Mouse (Mus musculus) embryonic stem cell, embryonic (primary cell): ENCODE results near the gene Epha3.

ENCODE experiments used
- CTCF ChIA-PET, 4 experiments: fragments of 300-600 bp in 2 of 4; fragments of 350-600 bp in 2 of 4; sonication (Branson Sonifier 250); formaldehyde crosslinking; loops; one replicate each; lab custom pipeline; 2022; ENCODE audit warnings: inconsistent platforms in 2 of 4; lab: Charles Lee
- POLR2A ChIA-PET, 4 experiments: fragments of 300-600 bp in 2 of 4; fragments of 350-600 bp in 2 of 4; sonication (Branson Sonifier 250); formaldehyde crosslinking; loops; one replicate each; lab custom pipeline; 2022; ENCODE audit warnings: antibody characterized with exemption in 4 of 4, inconsistent platforms in 1 of 4; lab: Charles Lee

Gene Epha3

DNA sequence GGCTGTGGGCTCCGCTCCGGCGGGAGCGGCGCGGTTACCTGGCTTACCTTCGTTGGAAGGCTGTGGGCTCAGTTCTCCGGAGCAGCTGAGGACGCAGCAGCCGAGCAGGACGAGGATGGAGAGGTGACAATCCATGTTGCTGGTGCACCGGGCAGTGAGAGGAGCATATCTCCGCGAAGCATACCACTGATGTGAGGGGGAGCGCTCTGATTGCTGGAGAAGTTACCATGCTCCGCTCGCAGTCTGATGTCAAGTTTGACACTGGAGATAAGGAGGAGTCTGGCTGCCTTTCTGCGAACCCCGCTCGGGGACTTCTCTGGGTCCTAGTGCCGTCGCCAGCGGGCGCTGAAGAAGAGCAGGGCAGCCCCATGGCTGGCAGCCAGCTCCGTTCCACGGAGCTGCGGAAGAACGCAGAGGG, at the start of gene Epha3:
Gene Epha3, minus strand, starts transcription at position 263 of the 418 bp plus-strand sequence.
- POLR2A ChIA-PET = interaction anchor here in 1 of 4 experiments (0.9 kb wide), 1 partner anchor 12 kb away, joined by 4 read pairs; no protein-coding TSS in a partner anchor
- CTCF ChIA-PET = interaction anchor here in 1 of 4 experiments (0.7 kb wide), 1 partner anchor 8 kb away, joined by 3 read pairs; no protein-coding TSS in a partner anchor

DNA sequence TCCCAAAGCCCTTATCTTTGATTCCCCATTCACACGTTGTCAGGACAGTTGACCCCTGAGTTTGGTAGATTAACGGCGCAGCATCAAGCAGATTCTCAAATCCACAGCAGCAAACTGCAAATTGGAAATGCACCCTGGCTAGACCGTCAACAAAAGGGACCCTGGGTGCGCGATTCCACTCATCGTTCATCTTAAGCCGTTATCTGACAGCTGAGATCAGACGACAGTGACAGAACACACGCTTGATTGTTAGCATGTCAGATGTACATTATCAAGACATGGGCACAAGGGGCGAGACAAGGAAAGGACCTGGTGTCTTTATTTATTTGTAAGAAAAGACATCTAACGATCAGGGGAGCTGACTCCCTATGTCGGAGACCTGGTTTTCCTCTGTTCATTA, 39.5 kb upstream of the Epha3 start:
- ChIA-PET CTCF (no interaction called here), POLR2A (no interaction called here)

DNA sequence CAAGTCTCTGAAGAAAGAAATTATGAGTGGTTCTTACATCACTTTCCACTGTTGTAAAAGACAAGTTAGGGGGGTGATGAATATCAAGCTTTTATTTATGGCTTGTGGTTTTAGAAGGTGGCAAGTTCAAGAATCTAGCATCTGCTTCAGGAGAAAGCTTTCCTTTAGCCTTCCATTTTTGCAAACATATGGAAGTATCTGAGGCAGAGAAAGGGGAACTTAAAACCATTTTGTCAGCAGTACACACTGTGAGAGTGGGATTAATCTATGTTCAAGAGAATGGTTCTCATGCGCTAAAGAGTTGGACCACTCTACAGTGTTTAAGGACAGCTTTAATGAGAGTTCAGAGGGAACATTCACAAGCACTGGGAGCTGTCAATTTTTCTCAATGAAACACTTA, 17.2 kb upstream of the Epha3 start:
- POLR2A ChIA-PET = no interaction called here

DNA sequence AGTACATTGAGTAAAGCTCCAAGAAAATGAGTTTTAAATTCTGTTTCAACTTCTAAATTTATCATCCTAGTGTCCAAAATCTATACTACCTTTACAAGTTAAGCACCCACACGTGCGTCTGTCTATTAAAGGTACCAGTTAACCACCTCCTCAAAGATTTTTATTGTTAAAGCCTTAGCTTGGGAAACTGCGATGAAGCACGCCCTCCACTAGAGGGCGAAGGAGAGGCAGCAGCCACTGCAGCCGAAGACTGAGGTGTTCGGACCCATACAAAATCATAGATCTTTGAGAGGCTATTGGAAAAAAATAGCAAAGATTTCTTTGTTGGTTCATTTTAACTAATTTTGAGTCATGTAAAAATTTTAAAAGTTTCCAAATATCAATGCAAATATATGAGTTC, 8.3 kb upstream of the Epha3 start:
- CTCF ChIA-PET = interaction anchor here (0.5 to 1.2 kb wide), 6 partner anchors 8 to 876 kb away, joined by 3 to 4 read pairs (median 4); partner anchors contain the start of gene Epha3 (in 1 of the 4)
- POLR2A ChIA-PET = interaction anchor here in 1 of 4 experiments (1.0 kb wide), 1 partner anchor 16 kb away, joined by 3 read pairs; no protein-coding TSS in a partner anchor

More for the DNA sequence above, 17.2 kb upstream of the Epha3 start:
- CTCF ChIA-PET = no interaction called here

DNA sequence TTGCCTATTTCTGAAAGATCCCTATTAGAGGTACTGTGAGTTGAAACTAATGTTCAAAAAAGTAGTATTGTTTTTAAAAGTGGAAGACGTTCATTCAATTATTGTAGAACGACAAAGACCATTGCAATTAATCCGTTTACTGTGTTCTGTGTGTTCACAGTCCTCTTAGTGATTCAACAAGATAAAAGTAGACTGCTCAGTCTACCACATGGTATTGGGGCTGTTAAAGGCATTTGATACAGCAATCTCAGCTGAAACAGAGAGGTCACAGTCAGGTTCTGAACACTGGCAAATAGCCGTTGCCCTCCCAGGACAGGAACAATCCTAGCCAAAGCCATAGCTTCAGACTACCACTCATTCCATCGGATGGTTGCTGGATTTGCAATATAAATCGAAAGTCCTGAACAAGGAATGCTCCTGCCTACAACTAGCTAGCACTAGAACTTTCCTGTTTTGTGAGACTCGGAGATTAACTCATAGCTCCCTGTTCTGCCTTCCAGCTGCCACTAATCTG, 545 bp upstream of the Epha3 start:
- ChIA-PET POLR2A (interaction anchor here in 1 of 4 experiments (0.9 kb wide), 1 partner anchor 13 kb away, joined by 4 read pairs; no protein-coding TSS in a partner anchor), CTCF (interaction anchor here in 1 of 4 experiments (0.7 kb wide), 1 partner anchor 8 kb away, joined by 3 read pairs; no protein-coding TSS in a partner anchor)

DNA sequence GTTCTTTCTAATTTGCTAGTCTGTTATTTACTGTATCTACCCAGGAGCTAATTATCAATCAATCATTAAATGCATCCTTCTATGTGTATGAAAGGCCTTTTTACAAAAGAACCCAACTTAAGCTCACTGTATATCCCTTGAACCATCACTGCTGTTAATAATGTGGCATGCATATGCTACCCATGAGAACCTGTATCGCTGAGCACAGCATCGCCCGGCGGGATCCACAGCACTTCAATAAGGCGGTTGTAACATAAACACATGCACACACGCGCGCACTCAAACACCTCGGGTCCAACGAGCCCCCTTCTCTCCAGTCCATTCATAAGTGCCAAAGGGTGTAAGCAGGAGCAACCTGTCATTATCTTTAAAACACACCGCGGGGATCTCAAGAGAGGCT, 794 bp downstream of the Epha3 start:
- ChIA-PET POLR2A (no interaction called here), CTCF (no interaction called here)

DNA sequence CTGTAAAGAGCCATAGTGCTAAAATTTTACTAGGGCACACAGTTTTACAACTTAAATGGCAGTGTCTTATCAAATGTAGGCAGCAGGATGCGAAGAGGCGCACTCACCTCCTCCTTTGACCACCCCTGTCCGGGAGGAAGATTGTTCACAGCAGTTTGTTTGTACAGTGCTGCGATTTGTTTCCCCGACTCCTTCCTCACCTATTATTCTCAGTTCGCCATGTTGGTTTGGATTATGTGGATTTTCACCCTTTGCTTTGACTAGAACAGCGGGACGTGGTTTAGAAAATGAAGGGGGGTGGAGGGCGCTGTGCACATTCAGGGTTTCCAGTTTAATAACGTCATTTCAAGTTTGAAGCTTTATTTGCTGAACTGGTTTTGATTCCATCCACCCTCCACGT, 6.4 kb downstream of the Epha3 start:
- POLR2A ChIA-PET = interaction anchor here in 1 of 4 experiments (0.5 to 0.6 kb wide), 2 partner anchors 882 to 942 kb away, joined by 3 to 4 read pairs; no protein-coding TSS in a partner anchor
- CTCF ChIA-PET = interaction anchor here (0.6 to 1.7 kb wide), 9 partner anchors 10 to 891 kb away, joined by 3 to 6 read pairs (median 3); no protein-coding TSS in a partner anchor

DNA sequence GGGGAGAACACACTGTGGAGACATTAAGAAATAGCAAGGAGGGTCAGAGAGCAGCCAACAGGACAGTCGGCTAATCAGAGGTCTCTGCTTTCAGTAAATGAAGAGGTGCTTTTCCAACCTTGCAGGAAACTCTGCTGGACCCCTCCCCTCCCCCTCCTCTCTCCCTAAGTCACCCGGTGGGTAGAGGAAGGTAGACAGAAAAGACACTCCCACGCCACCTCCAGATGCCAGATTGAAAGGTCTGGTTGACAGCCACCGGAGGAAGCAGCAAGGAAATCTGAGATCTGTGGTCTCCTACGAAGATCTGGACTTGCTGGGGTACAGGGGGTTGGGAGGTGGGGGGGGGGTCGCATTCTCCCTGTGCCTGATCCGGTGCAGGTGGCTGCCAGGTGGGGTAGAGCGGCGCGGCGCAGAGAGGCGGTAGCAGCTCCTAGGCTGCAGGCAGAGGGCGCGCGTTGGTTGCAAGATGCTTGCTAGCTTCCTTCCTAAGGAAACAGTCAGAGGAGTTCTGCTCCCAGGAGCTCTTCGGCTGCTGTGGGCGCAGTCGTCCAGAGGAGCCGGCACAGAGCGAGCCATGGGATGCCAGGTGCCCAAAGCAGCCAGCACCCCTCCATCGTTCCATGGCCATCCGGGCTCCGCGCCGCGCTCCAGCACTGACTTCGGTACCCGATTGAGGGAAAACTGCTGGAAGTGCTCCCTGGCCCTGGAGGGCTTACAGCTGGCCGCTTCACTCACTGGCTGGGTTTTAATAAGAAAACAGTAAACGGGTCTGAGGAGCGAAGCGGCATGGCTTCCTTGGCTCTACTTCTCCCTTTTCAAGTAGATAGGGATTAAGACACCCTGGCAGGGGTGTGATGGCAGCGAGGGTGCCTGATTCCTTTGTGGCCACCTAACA, 7.1 kb downstream of the Epha3 start:
- CTCF ChIA-PET = interaction anchor here (0.6 to 1.7 kb wide), 11 partner anchors 10 to 891 kb away, joined by 3 to 6 read pairs (median 3); no protein-coding TSS in a partner anchor
- POLR2A ChIA-PET = interaction anchor here in 2 of 4 experiments (0.5 to 0.7 kb wide), 3 partner anchors 15 to 943 kb away, joined by 3 to 4 read pairs (median 3); no protein-coding TSS in a partner anchor

DNA sequence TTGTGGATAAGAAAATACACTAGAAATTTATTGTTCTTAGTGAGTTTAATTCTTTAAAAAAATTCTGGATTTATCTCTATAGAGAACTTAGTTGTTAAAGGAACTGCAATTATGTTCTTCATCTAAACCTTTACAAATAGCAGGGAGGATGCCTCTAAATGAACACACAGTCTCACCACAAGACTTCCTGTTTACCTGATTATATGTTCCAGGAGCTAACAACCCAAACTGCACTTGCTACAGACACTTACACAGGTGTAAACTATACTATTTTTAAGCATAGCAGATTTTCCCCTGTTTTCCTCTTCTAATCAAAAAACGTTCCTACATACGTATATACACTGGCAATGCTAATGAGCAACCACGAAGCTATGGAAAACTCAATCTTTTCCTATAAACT, 13.7 kb downstream of the Epha3 start:
- ChIA-PET CTCF (no interaction called here), POLR2A (no interaction called here)

DNA sequence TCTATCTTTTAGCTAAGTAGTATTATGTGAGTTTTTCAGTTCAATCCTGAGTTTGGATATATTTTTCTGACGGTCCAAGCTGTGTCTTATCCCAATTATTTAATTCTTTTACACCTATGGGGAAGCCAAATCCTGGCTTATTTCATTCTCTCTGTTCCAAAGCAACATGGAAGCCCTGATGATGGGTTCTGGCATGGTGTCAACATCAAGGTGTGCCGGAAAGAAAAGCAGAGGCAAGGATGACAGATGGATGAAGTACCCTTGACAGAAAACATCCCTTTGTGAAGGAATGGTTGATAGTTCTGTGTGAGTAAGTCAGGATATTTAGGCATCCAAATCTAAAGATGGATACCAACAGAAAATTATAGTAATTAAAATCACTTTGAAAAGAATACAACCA, 21.1 kb downstream of the Epha3 start:
- ChIA-PET POLR2A (no interaction called here), CTCF (no interaction called here)

DNA sequence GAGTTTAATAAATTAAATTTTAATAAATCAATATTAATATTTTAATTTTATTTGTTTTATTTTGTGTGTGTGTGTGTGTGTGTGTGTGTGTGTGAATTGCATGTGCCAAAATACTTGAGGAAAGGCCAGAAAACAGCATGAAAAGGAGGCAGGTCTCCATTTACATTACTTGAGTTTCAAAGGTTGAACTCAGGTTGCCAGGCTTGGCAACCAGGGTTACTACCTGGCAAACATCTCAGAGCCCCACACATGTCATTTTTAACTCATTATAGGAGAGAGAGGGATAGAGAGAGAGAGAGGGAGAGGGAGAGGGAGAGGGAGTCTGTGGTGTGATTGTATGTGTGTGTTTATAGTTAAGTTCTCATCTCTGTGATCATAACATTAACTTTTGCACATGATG, 26.5 kb downstream of the Epha3 start:
- CTCF ChIA-PET = no interaction called here
- POLR2A ChIA-PET = no interaction called here

DNA sequence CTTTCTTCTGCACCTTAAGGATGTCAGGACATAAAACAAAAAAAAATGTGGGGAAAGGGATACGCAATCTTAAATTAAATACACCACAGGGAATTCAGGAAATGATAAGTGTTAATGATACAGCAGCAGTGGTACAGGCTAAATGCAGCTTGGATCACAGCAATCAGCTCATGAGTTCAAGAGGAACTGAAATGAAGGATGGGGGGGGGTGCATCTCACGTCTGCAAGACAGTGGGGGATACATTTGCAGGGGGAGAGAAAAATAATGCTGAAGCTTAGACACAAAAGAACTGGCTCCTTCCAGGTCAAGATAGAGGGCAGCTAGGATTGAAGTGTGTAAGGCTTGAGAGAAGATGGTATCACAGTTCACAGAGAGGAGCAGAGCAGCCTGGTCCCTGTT, 42.8 kb downstream of the Epha3 start:
- ChIA-PET CTCF (interaction anchor here in 1 of 4 experiments (0.6 kb wide), 1 partner anchor 20 kb away, joined by 3 read pairs; no protein-coding TSS in a partner anchor), POLR2A (interaction anchor here in 1 of 4 experiments (0.7 kb wide), 1 partner anchor 178 kb away, joined by 4 read pairs; no protein-coding TSS in a partner anchor)

DNA sequence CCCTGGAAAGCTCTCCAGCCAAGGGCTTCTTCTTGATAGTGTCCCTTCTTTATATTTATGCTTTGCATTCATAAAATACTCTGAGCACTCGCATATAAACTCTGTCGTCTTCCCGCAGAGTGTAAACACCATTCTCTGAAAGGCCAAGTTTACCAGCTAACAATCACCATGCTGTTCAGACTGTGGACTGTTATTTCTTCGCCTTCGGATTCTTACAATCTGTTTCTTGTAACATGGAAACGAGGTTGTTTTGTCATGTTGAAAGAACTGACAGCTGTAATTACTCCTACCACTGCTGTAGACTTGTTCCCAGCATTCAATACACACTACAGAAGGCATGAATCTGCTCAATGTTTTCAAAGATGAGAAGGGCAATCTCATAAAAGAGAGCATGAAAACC, 46.4 kb downstream of the Epha3 start:
- ChIA-PET CTCF (no interaction called here), POLR2A (no interaction called here)

DNA sequence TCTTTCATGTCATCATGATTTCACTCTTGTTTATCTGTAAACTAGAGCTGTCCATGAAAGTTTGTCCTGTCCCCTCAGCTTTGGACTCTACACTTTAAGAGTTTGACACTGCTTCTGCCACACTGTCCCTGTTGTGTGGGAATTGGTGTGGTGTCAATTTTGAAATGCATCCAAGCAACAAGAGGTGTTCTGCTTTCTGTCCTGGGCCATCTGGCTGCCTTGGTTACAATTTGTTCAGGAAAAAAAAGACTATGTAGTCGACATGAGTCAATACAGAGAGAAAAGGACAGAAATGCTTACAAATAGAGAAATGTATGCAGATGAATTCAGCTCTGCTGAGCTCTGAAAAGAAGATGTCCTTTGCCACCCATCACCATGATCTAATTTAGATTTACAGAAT, 47.3 kb downstream of the Epha3 start:
- POLR2A ChIA-PET = no interaction called here
- CTCF ChIA-PET = no interaction called here

DNA sequence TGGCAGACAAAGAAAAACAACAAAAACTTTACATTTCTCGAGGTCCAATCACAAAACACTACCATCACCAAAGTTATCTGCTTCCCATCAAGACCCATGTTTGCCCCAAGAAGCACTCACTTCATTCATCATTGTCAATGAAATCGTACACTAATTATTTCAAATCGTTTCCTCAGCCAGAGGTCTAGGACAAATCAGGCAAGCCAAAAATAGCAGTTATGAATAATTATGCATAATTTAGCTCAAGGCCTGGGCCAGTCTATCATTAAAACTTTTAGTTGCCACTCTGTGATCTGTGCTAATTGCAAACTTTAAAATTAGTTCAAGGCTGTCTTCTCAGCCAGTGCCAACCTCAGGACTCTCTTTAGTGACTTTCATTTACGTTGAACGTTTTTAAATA, 54.1 kb downstream of the Epha3 start:
- CTCF ChIA-PET = interaction anchor here in 1 of 4 experiments (0.7 kb wide), 1 partner anchor 21 kb away, joined by 3 read pairs; no protein-coding TSS in a partner anchor

DNA sequence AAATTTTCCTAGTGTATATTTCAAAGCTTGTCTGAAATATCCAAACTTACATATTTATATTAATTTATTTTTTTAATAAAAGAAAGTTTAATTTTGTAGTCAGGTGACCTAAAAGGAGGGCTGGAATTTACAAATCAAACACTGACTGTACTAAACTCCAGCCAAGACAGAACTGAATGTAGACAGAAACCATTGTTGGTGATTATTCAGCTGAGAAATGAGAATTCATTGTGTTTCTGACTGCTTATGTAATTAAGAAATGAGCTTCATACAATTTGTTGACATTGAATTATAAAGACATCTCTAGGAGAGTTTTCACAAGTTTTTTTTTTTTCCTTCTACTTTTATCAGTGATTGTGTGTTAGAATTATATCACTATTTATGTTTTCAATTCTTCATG, 55.0 kb downstream of the Epha3 start:
- CTCF ChIA-PET = interaction anchor here in 1 of 4 experiments (0.7 kb wide), 1 partner anchor 22 kb away, joined by 3 read pairs; no protein-coding TSS in a partner anchor

More for the DNA sequence above, 54.1 kb downstream of the Epha3 start:
- POLR2A ChIA-PET = no interaction called here

DNA sequence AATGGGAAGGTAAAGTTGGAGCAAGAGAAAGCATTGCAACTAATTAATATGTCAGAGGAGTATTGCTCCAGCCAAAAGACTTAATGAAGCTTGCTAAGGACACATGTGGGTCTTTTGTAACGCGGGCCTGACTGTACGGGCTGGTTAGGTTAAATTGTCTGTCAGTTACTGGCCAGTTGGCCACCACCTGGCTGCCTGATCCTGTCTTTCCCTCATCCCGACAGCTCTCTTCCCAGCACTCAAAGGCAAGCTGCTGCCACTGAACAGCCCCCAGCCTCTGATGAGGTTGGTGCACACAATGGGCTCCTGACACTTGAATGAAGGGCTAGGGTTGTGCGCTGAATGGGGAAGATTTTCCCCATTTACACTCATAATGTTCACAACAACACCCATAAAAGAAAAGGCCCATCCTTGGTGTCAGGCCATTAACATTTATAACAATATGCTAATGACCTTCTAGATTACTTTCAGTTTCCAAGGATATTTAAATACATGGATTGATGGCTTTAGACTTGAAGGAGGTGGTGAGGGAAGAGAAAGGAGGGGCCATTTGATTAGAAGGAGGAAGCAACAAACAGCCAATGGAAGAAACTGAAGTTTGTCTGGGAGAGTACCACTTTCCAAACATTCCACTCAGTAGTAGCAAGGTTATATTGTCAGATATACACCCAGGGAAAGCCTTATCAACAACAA, 57.4 kb downstream of the Epha3 start:
- POLR2A ChIA-PET = no interaction called here
- CTCF ChIA-PET = no interaction called here

More for the DNA sequence above, 55.0 kb downstream of the Epha3 start:
- POLR2A ChIA-PET = no interaction called here

DNA sequence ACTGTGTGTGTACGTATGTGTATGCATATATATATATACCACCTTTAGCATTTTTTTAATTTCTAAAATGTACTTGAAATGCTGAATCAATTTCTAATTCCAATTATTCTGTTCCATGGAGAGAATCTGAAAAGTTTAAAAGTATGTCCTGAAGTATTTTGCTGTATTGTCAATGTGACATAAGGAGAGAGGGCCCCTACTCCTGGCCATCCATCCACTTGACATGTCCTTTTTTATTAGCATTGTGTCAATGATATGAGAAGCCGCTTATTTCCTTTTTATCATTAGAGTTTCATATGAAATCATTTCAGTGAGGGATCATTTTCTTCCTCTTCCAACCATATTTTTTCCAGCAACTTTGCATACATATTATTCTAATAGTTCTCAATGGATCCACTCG, 58.0 kb downstream of the Epha3 start:
- CTCF ChIA-PET = no interaction called here
- POLR2A ChIA-PET = no interaction called here

DNA sequence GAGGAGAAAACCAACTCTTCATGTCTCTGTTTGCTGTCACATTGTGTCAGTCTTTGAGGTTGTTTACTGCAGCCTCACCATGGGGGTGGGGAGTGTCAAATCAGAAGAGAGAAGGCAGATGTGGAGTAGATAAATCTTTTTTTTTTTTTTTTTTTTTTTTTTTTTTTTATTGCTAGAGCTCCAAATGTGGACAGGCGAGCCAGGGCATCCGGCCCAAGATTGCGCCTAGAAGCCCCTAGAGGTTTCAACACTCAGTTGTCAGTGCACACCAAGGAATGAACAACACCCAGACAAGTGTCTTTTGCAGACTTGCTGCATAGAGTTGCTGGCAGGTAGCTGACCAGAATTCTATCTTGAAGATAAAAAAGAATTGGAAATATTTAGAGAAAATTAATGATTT, 62.5 kb downstream of the Epha3 start:
- POLR2A ChIA-PET = no interaction called here

More for the DNA sequence above, 62.5 kb downstream of the Epha3 start:
- CTCF ChIA-PET = interaction anchor here in 1 of 4 experiments (0.6 kb wide), 1 partner anchor 529 kb away, joined by 3 read pairs; no protein-coding TSS in a partner anchor
